ENCODE assay signal across 8 mouse cellular contexts in the genomic region with DNA sequence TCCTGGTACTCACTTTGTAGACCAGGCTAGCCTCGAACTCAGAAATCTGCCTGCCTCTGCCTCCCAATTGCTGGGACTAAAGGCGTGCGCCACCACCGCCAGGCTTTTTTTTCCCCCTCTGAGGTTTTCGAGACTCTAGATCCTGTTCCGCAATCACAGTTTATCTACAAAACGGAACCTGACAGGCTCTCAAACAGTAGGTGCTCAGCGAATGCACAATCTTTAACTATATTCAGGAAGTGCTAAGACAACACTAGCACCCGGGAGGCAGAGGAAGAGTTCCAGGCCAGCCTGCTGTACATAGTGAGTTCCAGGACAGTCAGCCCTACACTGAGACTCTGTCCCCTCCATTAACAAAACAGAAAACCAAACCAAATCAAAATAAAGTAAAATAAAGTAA. TPM values are rescaled to one million over a fixed set of nuclear protein-coding genes. Genes with fewer than 3 reads are reported as not detected.
DNase-seq lines count a peak whose midpoint lies in the region; ATAC-seq and TF ChIP-seq lines count a peak whose summit lies in the region.

No protein-coding gene starts in this region.

- no peak for TF ChIP-seq POLR2A in heart, adult 2 months (IDR thresholded peaks at IDR 0.05; ENCODE audit: insufficient read depth, low read depth, low read length)
- no peak for TF ChIP-seq POLR2A in spleen, adult 2 months (IDR thresholded peaks at IDR 0.05; ENCODE audit: low read depth, low read length)
- TF ChIP-seq POLR2A in limb, embryonic 14.5 days (IDR thresholded peaks at IDR 0.05; ENCODE audit: borderline replicate concordance, extremely low read depth, insufficient read depth, insufficient read length), result no peak

- DNase-seq in heart, adult 2 months, result no peak
- DNase-seq in heart, postnatal 4 days, result no peak
- DNase-seq in spleen, adult 2 months (ENCODE audit: low read depth in 1 of 2, low spot score in 2 of 2), result no peak
- no peak for DNase-seq in spleen, postnatal 4 days (ENCODE audit: low spot score in 2 of 2)
- DNase-seq in limb, embryonic 14.5 days (ENCODE audit: low spot score), result no peak
- DNase-seq in stomach, postnatal 0 days (ENCODE audit: low spot score), result no peak
- DNase-seq in left cerebral cortex, adult 18-20 months (ENCODE audit: low spot score in 2 of 2), result no peak
- no peak for DNase-seq in cerebellum, postnatal 4 days (ENCODE audit: low spot score in 2 of 2)

- H3K79me2 ChIP-seq in heart, adult 2 months (replicated peaks; ENCODE audit: control insufficient read depth, insufficient read depth, low read length), result no peaks in the 10 kb centered on the region

- no peak overlapping the region; the same call in 1 of the 2 replicates for H3K27ac ChIP-seq in heart, adult 2 months
- peak overlapping the region; percentile 92 for H3K27ac ChIP-seq in spleen, adult 2 months (ENCODE audit: insufficient read depth, low read length)
- no peak overlapping the region for H3K27ac ChIP-seq in limb, embryonic 14.5 days (replicated peaks; ENCODE audit: low read depth, low read length)
- peak overlapping the region; percentile 82 for H3K27ac ChIP-seq in stomach, postnatal 0 days (replicated peaks)

- 65% methylated on average over 9 of the region's 9 CpGs for WGBS in heart, adult 2 months
- WGBS in spleen, adult 2 months, result 21% methylated on average over 9 of the region's 9 CpGs
- WGBS in limb, embryonic 14.5 days, result 84% methylated on average over 9 of the region's 9 CpGs
- 50% methylated on average over 9 of the region's 9 CpGs for WGBS in stomach, postnatal 0 days

- H3K27me3 ChIP-seq in heart, adult 2 months (ENCODE audit: control insufficient read depth, insufficient read depth, low read length), result no peaks in the 10 kb centered on the region
- no peaks in the 10 kb centered on the region for H3K27me3 ChIP-seq in spleen, adult 2 months (ENCODE audit: control insufficient read depth, insufficient read depth, low read length)
- no peaks in the 10 kb centered on the region for H3K27me3 ChIP-seq in limb, embryonic 14.5 days (ENCODE audit: control insufficient read depth, insufficient read depth, low read length)
- no peaks in the 10 kb centered on the region for H3K27me3 ChIP-seq in stomach, postnatal 0 days (ENCODE audit: control insufficient read depth, insufficient read depth, low read length)

- no peak for ATAC-seq in limb, embryonic 14.5 days (ENCODE audit: low FRiP score, low read depth)
- ATAC-seq in stomach, postnatal 0 days (ENCODE audit: low FRiP score, low TSS enrichment), result no peak

- intact Hi-C loops in heart, adult 2 months (cut with DNase I), result no loop called here

- no peaks in the 10 kb centered on the region for H3K9me3 ChIP-seq in limb, embryonic 14.5 days (ENCODE audit: control insufficient read depth, low read length)
- H3K9me3 ChIP-seq in stomach, postnatal 0 days (ENCODE audit: control insufficient read depth, low read length), result no peaks in the 10 kb centered on the region

- no peak for TF ChIP-seq CTCF in heart, adult 2 months (IDR thresholded peaks at IDR 0.05)
- no peak for TF ChIP-seq CTCF in spleen, adult 2 months (IDR thresholded peaks at IDR 0.05; ENCODE audit: extremely low read depth, insufficient read depth, insufficient read length, insufficient replicate concordance)
- no peak for TF ChIP-seq CTCF in stomach, postnatal 0 days (IDR thresholded peaks at IDR 0.05; ENCODE audit: low read depth)

- no peak for TF ChIP-seq EP300 in heart, adult 2 months (IDR thresholded peaks at IDR 0.05; ENCODE audit: insufficient read depth, low read depth, low read length)
- TF ChIP-seq EP300 in stomach, postnatal 0 days (optimal IDR thresholded peaks at IDR 0.05), result no peak

- peaks cover 7% of the 10 kb centered on the region for H3K4me1 ChIP-seq in heart, adult 2 months (ENCODE audit: control insufficient read depth, insufficient read depth, low read length)
- peaks cover 32% of the 10 kb centered on the region for H3K4me1 ChIP-seq in spleen, adult 2 months (ENCODE audit: control insufficient read depth, insufficient read depth, insufficient read length)
- peaks cover 16% of the 10 kb centered on the region for H3K4me1 ChIP-seq in limb, embryonic 14.5 days (ENCODE audit: control insufficient read depth, insufficient read depth, low read length)
- 0 out of 2 replicates have a peak, but pooled peaks cover 3% of the 10 kb centered on the region for H3K4me1 ChIP-seq in stomach, postnatal 0 days (replicated peaks; ENCODE audit: control insufficient read depth, insufficient read depth)

- peak overlapping the region; percentile 51 for H3K4me3 ChIP-seq in heart, adult 2 months
- H3K4me3 ChIP-seq in spleen, adult 2 months (ENCODE audit: extremely low read depth, insufficient read depth, insufficient read length), result peak overlapping the region; percentile 69
- H3K4me3 ChIP-seq in limb, embryonic 14.5 days (replicated peaks; ENCODE audit: low read length), result peak overlapping the region; percentile 44; the same call in 1 of the 2 replicates
- H3K4me3 ChIP-seq in stomach, postnatal 0 days (ENCODE audit: low read depth, low read length), result peak overlapping the region; percentile 48

- H3K4me2 ChIP-seq in limb, embryonic 14.5 days (replicated peaks; ENCODE audit: low read depth, low read length, severe bottlenecking), result peak overlapping the region; percentile 88
- peak overlapping the region; percentile 87 for H3K4me2 ChIP-seq in stomach, postnatal 0 days (replicated peaks; ENCODE audit: low read depth)

- no peak overlapping the region for H3K9ac ChIP-seq in heart, adult 2 months (ENCODE audit: low read depth, low read length)
- H3K9ac ChIP-seq in limb, embryonic 14.5 days (ENCODE audit: low read depth, low read length, severe bottlenecking), result peak overlapping the region; percentile 55
- peak overlapping the region; percentile 70 for H3K9ac ChIP-seq in stomach, postnatal 0 days (ENCODE audit: low read length)

- H3K36me3 ChIP-seq in heart, adult 2 months (ENCODE audit: control insufficient read depth, insufficient read depth, low read length), result no peaks in the 10 kb centered on the region
- peaks cover 13% of the 10 kb centered on the region for H3K36me3 ChIP-seq in spleen, adult 2 months (ENCODE audit: control insufficient read depth, insufficient read depth, low read length)
- H3K36me3 ChIP-seq in limb, embryonic 14.5 days (ENCODE audit: control insufficient read depth, insufficient read depth, low read length), result peaks cover 20% of the 10 kb centered on the region
- peaks cover 17% of the 10 kb centered on the region for H3K36me3 ChIP-seq in stomach, postnatal 0 days (ENCODE audit: control insufficient read depth, insufficient read depth, low read length)

RNA-seq across cellular contexts. Expression of a gene that starts 4.6 kb away (rescaled TPM):
- 10 to 100 TPM; 21.7 to 29.1 TPM for total RNA-seq in heart, adult 2 months (2021)
- 30.0 and 32.2 TPM in 2 replicates for polyA plus RNA-seq in heart, adult 2 months (2012; rRNA removed)
- 10 to 100 TPM; 35.8 to 37.9 TPM for total RNA-seq in heart, postnatal 4 days (2021)
- 37.3 and 69.8 TPM in 2 replicates for polyA plus RNA-seq in spleen, adult 2 months (2012; rRNA removed)
- polyA plus RNA-seq in limb, embryonic 14.5 days (2012; rRNA removed), result 27.7 and 41.6 TPM in 2 replicates
- 36.0 and 40.3 TPM in 2 replicates for polyA plus RNA-seq in limb, embryonic 14.5 days (2014; fragmentation: Nextera tagmentation; extraction: Ambion mirVana)
- polyA plus RNA-seq in stomach, postnatal 0 days (2015; fragmentation: Nextera tagmentation; extraction: Ambion mirVana), result 77.3 and 80.1 TPM in 2 replicates
- total RNA-seq in left cerebral cortex, adult 18-20 months (2021), result 10 to 100 TPM; 31.3 to 31.4 TPM

RNA-seq across cellular contexts. Expression of a gene that starts 10.8 kb away (rescaled TPM):
- total RNA-seq in heart, adult 2 months (2021), result 10 to 100 TPM; 46.5 to 48.0 TPM
- polyA plus RNA-seq in heart, adult 2 months (2012; rRNA removed), result 89.1 and 117 TPM in 2 replicates
- 10 to 100 TPM; 27.3 to 28.7 TPM for total RNA-seq in heart, postnatal 4 days (2021)
- polyA plus RNA-seq in spleen, adult 2 months (2012; rRNA removed), result 12.1 and 17.7 TPM in 2 replicates
- 27.2 and 36.6 TPM in 2 replicates for polyA plus RNA-seq in limb, embryonic 14.5 days (2012; rRNA removed)
- 19.8 and 20.1 TPM in 2 replicates for polyA plus RNA-seq in limb, embryonic 14.5 days (2014; fragmentation: Nextera tagmentation; extraction: Ambion mirVana)
- polyA plus RNA-seq in stomach, postnatal 0 days (2015; fragmentation: Nextera tagmentation; extraction: Ambion mirVana), result 18.9 and 19.0 TPM in 2 replicates
- total RNA-seq in left cerebral cortex, adult 18-20 months (2021), result 100 to 1,000 TPM; 870 to 892 TPM

RNA-seq across cellular contexts. Expression of a gene that starts 11.2 kb away (rescaled TPM):
- 10 to 100 TPM; 22.0 to 22.4 TPM for total RNA-seq in heart, adult 2 months (2021)
- polyA plus RNA-seq in heart, adult 2 months (2012; rRNA removed), result 34.3 and 45.5 TPM in 2 replicates
- total RNA-seq in heart, postnatal 4 days (2021), result 10 to 100 TPM; 36.0 to 39.2 TPM
- 56.3 and 90.3 TPM in 2 replicates for polyA plus RNA-seq in spleen, adult 2 months (2012; rRNA removed)
- 111 and 137 TPM in 2 replicates for polyA plus RNA-seq in limb, embryonic 14.5 days (2012; rRNA removed)
- 73.5 and 74.7 TPM in 2 replicates for polyA plus RNA-seq in limb, embryonic 14.5 days (2014; fragmentation: Nextera tagmentation; extraction: Ambion mirVana)
- 36.8 and 39.0 TPM in 2 replicates for polyA plus RNA-seq in stomach, postnatal 0 days (2015; fragmentation: Nextera tagmentation; extraction: Ambion mirVana)
- 100 to 1,000 TPM; 150 to 153 TPM for total RNA-seq in left cerebral cortex, adult 18-20 months (2021)

RNA-seq across cellular contexts. Expression of a gene that starts 39.5 kb away (rescaled TPM):
- 1 to 10 TPM; 6.0 to 7.4 TPM for total RNA-seq in heart, adult 2 months (2021)
- polyA plus RNA-seq in heart, adult 2 months (2012; rRNA removed), result 12.7 and 13.9 TPM in 2 replicates
- total RNA-seq in heart, postnatal 4 days (2021), result 1 to 10 TPM; 8.4 to 8.9 TPM
- 175 and 297 TPM in 2 replicates for polyA plus RNA-seq in spleen, adult 2 months (2012; rRNA removed)
- 37.2 and 57.8 TPM in 2 replicates for polyA plus RNA-seq in limb, embryonic 14.5 days (2012; rRNA removed)
- polyA plus RNA-seq in limb, embryonic 14.5 days (2014; fragmentation: Nextera tagmentation; extraction: Ambion mirVana), result 14.4 and 16.2 TPM in 2 replicates
- 5.6 and 5.7 TPM in 2 replicates for polyA plus RNA-seq in stomach, postnatal 0 days (2015; fragmentation: Nextera tagmentation; extraction: Ambion mirVana)
- total RNA-seq in left cerebral cortex, adult 18-20 months (2021), result 100 to 1,000 TPM; 317 to 334 TPM

RNA-seq across cellular contexts. Expression of a gene that starts 41.8 kb away (rescaled TPM):
- 1 to 10 TPM; 2.3 to 2.7 TPM for total RNA-seq in heart, adult 2 months (2021)
- 10.8 and 11.0 TPM in 2 replicates for polyA plus RNA-seq in heart, adult 2 months (2012; rRNA removed)
- 1 to 10 TPM in 1 of 2 experiments, under 1 TPM in 1; 0.74 to 1.0 TPM for total RNA-seq in heart, postnatal 4 days (2021)
- 2.8 and 3.6 TPM in 2 replicates for polyA plus RNA-seq in spleen, adult 2 months (2012; rRNA removed)
- polyA plus RNA-seq in limb, embryonic 14.5 days (2012; rRNA removed), result 0.38 TPM in 2 replicates
- polyA plus RNA-seq in limb, embryonic 14.5 days (2014; fragmentation: Nextera tagmentation; extraction: Ambion mirVana), result not detected in 2 replicates
- 0.27 and 0.35 TPM in 2 replicates for polyA plus RNA-seq in stomach, postnatal 0 days (2015; fragmentation: Nextera tagmentation; extraction: Ambion mirVana)
- 1 to 10 TPM; 1.6 to 3.4 TPM for total RNA-seq in left cerebral cortex, adult 18-20 months (2021)

Comparison
In these comparisons a context has a peak if more than half of its experiments do, and no peak if none do; other contexts are left out.
1. H3K27ac ChIP-seq: peak in spleen, adult 2 months (single experiment) and stomach, postnatal 0 days (single experiment); none in heart, adult 2 months (single experiment) and limb, embryonic 14.5 days (single experiment).
2. Peak in every context shown above with its lines, with median percentiles within 50 percentile points of each other: H3K4me3 ChIP-seq.